Mouse (Mus musculus) left cerebral cortex, postnatal 10 days (tissue): ENCODE measurements around the gene Aplnr. TPM values are rescaled to one million over a fixed set of nuclear protein-coding genes. Genes with fewer than 3 reads are reported as not detected.

Experiments used
- DNase-seq, 2 experiments: peaks; one replicate each; pipeline ENCODE4 v3.0.0; 2021 to 2022; ENCODE audit warnings: low spot score in 2 of 2, mixed read lengths in 1 of 2; ENCODE audit errors: extremely low spot score in 1 of 2
- intact Hi-C: fragments of 180-260 bp; cut with DNase I; formaldehyde crosslinking; loops from one replicate; pipeline ENCODE4 v1.15.1; 2025
- total RNA-seq, 2 experiments: library from RNA; stranded (reverse); gene quantifications; 2 replicates each; pipeline ENCODE4 v1.2.3; 2021

Aplnr gene
- total RNA-seq, 2 experiments from 2014 or later: 11.5 to 19.2 TPM

- intact Hi-C loops: no loop called here
These were observed 31.6 kb downstream of the Aplnr start for GRCm38 (mm10) chr2:85167624-85168023.

GRCm38 (mm10) chr2:85168327-85168726 lies 32.3 kb downstream of the Aplnr start:
- intact Hi-C loops: no loop called here
- DNase-seq: no peak

More at GRCm38 (mm10) chr2:85167624-85168023, 31.6 kb downstream of the Aplnr start:
- no peak for DNase-seq

DNA sequence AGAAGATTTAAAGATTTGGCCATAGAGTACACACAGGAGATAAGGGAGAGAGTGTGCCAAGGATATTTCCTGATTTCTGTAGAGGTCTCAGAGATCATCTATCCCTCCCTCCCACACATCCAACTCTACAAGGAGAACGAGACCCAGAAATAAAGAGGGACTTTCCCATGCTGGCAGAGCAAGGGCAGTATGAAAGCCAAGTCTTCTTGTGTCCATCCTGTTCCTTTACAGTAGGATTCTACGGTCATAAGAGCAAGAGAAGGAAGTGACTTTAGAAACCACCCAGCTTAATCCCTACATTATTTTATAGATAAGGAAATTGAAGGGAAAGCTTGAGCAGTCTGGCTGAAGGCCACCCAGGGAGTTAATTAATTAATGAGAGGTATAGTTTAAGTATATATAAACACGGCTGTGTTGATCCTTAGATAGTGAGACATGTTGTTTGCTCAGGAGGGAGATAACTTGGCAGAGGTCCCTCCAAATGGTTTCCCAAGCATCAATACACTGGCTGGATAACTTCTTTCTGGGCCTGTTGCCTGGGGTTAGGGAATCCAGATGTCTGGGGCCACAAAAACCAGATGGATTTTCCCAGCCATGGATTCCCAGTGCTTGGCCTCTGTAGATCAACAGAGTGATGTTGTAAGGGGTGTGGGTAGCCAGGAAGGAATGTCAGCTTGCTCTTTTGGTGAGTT lies 36.2 kb downstream of the Aplnr start:
- intact Hi-C loops: no loop called here
- DNase-seq: no peak

DNA sequence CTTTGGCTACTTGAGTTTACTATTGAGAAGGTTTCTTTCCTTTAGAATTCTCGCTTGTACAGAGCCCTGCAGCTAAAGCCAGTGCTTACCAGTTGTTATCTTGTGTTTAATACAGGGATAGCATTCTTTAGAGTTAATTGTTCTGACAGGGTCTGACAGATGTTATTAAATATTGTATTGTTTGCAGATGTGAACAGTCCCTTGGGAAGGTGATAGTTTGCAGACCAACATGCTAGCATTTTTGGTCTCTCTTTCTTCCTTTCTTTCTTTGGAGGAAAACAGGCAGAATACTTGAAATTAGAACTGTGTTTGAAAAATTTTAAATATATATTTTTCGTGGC lies 36.7 kb downstream of the Aplnr start:
- intact Hi-C loops: no loop called here
- no peak for DNase-seq

DNA sequence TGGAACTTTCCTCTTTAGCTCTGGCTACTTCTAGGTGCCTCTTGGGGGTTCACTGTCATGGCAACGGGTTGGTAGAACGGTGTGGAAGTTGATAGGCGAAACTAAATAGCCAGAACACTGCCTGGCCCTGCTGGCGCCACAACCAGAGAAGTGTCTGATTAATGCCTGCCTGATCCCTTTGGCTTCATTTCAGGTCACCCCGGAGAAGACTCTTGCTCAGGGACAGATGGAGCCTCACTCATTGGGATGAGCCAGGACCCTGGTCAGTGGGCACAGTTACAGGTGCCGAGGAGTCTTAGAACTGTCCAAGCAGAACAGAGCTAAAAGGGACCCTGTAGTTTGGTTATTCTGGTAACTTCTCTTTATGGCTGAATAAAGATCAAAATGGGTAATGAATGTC lies 37.5 kb downstream of the Aplnr start:
- intact Hi-C loops: no loop called here

GRCm38 (mm10) chr2:85178139-85178800 lies 42.2 kb downstream of the Aplnr start:
- intact Hi-C loops: no loop called here
- no peak for DNase-seq

More for the DNA sequence above, 37.5 kb downstream of the Aplnr start:
- DNase-seq: no peak

DNA sequence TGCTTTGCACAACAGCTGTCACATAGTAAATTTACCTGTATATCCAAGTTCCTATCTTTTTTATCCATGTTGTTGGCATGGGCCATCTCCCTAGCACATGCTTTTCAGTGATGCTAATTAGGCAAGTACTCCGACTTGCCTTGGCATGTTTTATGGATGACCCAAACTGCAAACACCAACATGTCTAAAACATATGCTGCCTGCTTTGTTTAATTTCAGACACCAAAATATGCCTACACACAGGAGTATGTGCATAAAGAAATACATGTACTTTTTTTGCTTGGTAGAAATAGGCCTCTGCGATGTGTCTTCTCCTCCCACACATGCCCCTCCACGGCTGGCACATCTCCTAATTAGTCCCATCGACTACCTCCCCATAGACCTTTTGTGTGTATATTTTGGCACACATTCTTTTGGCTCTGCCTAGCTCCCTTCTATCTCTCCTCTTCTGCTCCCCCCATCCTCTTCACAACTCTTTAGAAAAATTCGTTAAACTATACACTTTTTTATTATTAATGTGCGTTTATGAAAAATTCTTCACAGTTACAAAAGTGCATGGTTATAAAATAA lies 51.6 kb downstream of the Aplnr start:
- intact Hi-C loops: no loop called here
- DNase-seq: no peak

Other genes with a start within 250 kb of the Aplnr start
- 10 to 100 TPM; 82.1 to 83.8 TPM for gene Rtn4rl2, start 249.5 kb upstream of the Aplnr start, total RNA-seq
- gene Slc43a3, start 199.6 kb upstream of the Aplnr start, total RNA-seq: 1 to 10 TPM; 1.8 to 2.0 TPM
- not detected for gene Prg2, start 155.8 kb upstream of the Aplnr start, total RNA-seq
- not detected for gene Prg3, start 148.0 kb upstream of the Aplnr start, total RNA-seq
- gene Ssrp1, start 99.0 kb upstream of the Aplnr start, total RNA-seq: 100 to 1,000 TPM; 101 to 105 TPM
- 1 to 10 TPM; 1.9 to 2.2 TPM for gene P2rx3, start 98.8 kb upstream of the Aplnr start, total RNA-seq
- gene Tnks1bp1, start 88.2 kb upstream of the Aplnr start, total RNA-seq: 10 to 100 TPM; 77.8 to 88.7 TPM
- gene Lrrc55, start 61.0 kb downstream of the Aplnr start, total RNA-seq: 10 to 100 TPM; 55.1 to 56.6 TPM
- not detected for gene Olfr987, start 203.1 kb downstream of the Aplnr start, total RNA-seq
- not detected for gene Olfr988, start 227.0 kb downstream of the Aplnr start, total RNA-seq